ENCODE assay signal across 25 mouse cellular contexts in genomic region chr11:58901080-58901479, GRCm38 (mm10). TPM values are rescaled to one million over a fixed set of nuclear protein-coding genes. Genes with fewer than 3 reads are reported as not detected.
DNase-seq lines count a peak whose midpoint lies in the region; ATAC-seq lines count a peak whose summit lies in the region.
"Had no signal": no experiment of that assay in that cellular context is flagged by ENCODE, and none has a peak within 500 bp of the region (broad histone marks: within the 10 kb centered on the region; RNA-seq: fewer than 3 reads in every experiment).

No protein-coding gene starts in this region.

- no peak overlapping the region for H3K27ac ChIP-seq in hindbrain, embryonic 13.5 days
- no peak overlapping the region for H3K27ac ChIP-seq in hindbrain, embryonic 16.5 days (ENCODE audit: low read depth, low read length)
- peak overlapping the region; percentile 84 for H3K27ac ChIP-seq in liver, embryonic 15.5 days (replicated peaks)
- H3K27ac ChIP-seq: hindbrain, embryonic 10.5 days; limb, embryonic 12.5 days; midbrain, embryonic 15.5 days had no signal

- H3K4me2 ChIP-seq in hindbrain, embryonic 13.5 days, result no peak overlapping the region
- no peak overlapping the region for H3K4me2 ChIP-seq in hindbrain, embryonic 16.5 days (ENCODE audit: low read length)
- peak overlapping the region; percentile 80 for H3K4me2 ChIP-seq in liver, embryonic 15.5 days
- H3K4me2 ChIP-seq: heart, embryonic 11.5 days; limb, embryonic 12.5 days; midbrain, embryonic 15.5 days had no signal

- H3K9ac ChIP-seq in hindbrain, embryonic 13.5 days, result peak overlapping the region; percentile 29; the same call in 1 of the 2 replicates
- no peak overlapping the region for H3K9ac ChIP-seq in hindbrain, embryonic 16.5 days (ENCODE audit: low read depth, low read length)
- H3K9ac ChIP-seq in liver, embryonic 15.5 days, result 0 out of 2 replicates have a peak overlapping the region, but pooled peaks have one; percentile 37
- H3K9ac ChIP-seq: limb, embryonic 12.5 days; midbrain, embryonic 15.5 days had no signal

- H3K4me3 ChIP-seq in hindbrain, embryonic 13.5 days, result no peak overlapping the region
- H3K4me3 ChIP-seq in hindbrain, embryonic 16.5 days (ENCODE audit: low read length), result no peak overlapping the region
- H3K4me3 ChIP-seq in liver, embryonic 15.5 days (replicated peaks), result peak overlapping the region; percentile 24
- H3K4me3 ChIP-seq: hindbrain, embryonic 10.5 days; limb, embryonic 12.5 days; megakaryocyte, embryonic 14.5 days; midbrain, embryonic 15.5 days had no signal

- DNase-seq in thymus, postnatal 0 days (ENCODE audit: low spot score), result no peak
- no peak for DNase-seq in cerebellum, adult 9-11 months
- no peak for DNase-seq in heart, postnatal 14 days
- DNase-seq: adrenal gland, postnatal 14 days; cerebellum, postnatal 10 days; gastrocnemius, postnatal 14 days; heart, adult 11 months; layer of hippocampus, postnatal 36 days; lung, adult 2 months; lung, postnatal 14 days; thymus, postnatal 25 days had no signal

- peaks cover 27% of the 10 kb centered on the region for H3K4me1 ChIP-seq in hindbrain, embryonic 13.5 days (replicated peaks)
- peaks cover 9% of the 10 kb centered on the region for H3K4me1 ChIP-seq in hindbrain, embryonic 16.5 days (ENCODE audit: control insufficient read depth, insufficient read depth, low read depth, low read length)
- H3K4me1 ChIP-seq in liver, embryonic 15.5 days (replicated peaks), result peaks cover 53% of the 10 kb centered on the region

- H3K9me3 ChIP-seq in hindbrain, embryonic 13.5 days, result no peaks in the 10 kb centered on the region
- no peaks in the 10 kb centered on the region for H3K9me3 ChIP-seq in hindbrain, embryonic 16.5 days (ENCODE audit: control insufficient read depth, low read length)
- H3K9me3 ChIP-seq in liver, embryonic 15.5 days (replicated peaks), result no peaks in the 10 kb centered on the region
- H3K9me3 ChIP-seq: hindbrain, embryonic 10.5 days; limb, embryonic 12.5 days; megakaryocyte, embryonic 14.5 days; midbrain, embryonic 15.5 days had no signal

- no peak for ATAC-seq in hindbrain, embryonic 13.5 days (ENCODE audit: low FRiP score)
- ATAC-seq in hindbrain, embryonic 16.5 days, result no peak
- peak; percentile 81 for ATAC-seq in erythroid progenitor cell, adult 5-6 weeks (replicated peaks; ENCODE audit: low FRiP score, poor library complexity, severe bottlenecking)
- ATAC-seq in liver, embryonic 15.5 days (ENCODE audit: insufficient read depth), result peak; percentile 62
- ATAC-seq: forebrain, embryonic 14.5 days; intestine, postnatal 0 days; midbrain, embryonic 15.5 days had no signal

- H3K36me3 ChIP-seq in hindbrain, embryonic 13.5 days, result peaks cover 35% of the 10 kb centered on the region
- H3K36me3 ChIP-seq in hindbrain, embryonic 16.5 days (ENCODE audit: control insufficient read depth, insufficient read depth, low read length), result peaks cover 9% of the 10 kb centered on the region
- H3K36me3 ChIP-seq in liver, embryonic 15.5 days (replicated peaks), result peaks cover 57% of the 10 kb centered on the region

- no peaks in the 10 kb centered on the region for H3K27me3 ChIP-seq in hindbrain, embryonic 13.5 days
- H3K27me3 ChIP-seq in hindbrain, embryonic 16.5 days (replicated peaks; ENCODE audit: control insufficient read depth, insufficient read depth, low read length), result no peaks in the 10 kb centered on the region
- no peaks in the 10 kb centered on the region for H3K27me3 ChIP-seq in liver, embryonic 15.5 days
- H3K27me3 ChIP-seq: limb, embryonic 12.5 days; megakaryocyte, embryonic 14.5 days; midbrain, embryonic 15.5 days had no signal

- intact Hi-C loops in heart, postnatal 14 days (cut with DNase I), result loop anchor here (5.0 kb wide), 1 partner anchor 54 kb away; the partner anchor contains the start of gene Gm12258

RNA-seq across cellular contexts. Expression of gene Zfp39, which starts 2.9 kb away (rescaled TPM):
- 5.0 and 5.7 TPM in 2 replicates for polyA plus RNA-seq in hindbrain, embryonic 13.5 days (2015; fragmentation: Nextera tagmentation; extraction: Ambion mirVana)
- 6.1 and 8.1 TPM in 2 replicates for polyA plus RNA-seq in hindbrain, embryonic 16.5 days (2015; fragmentation: Nextera tagmentation; extraction: Ambion mirVana)
- 79.2 and 83.3 TPM in 2 replicates for total RNA-seq in erythroid progenitor cell, adult 5-6 weeks (2015; ENCODE audit: low replicate concordance)
- 44.4 and 49.4 TPM in 2 replicates for total RNA-seq in erythroid progenitor cell, adult 5-6 weeks (2017; ENCODE audit: low replicate concordance)
- 4.8 and 5.2 TPM in 2 replicates for polyA plus RNA-seq in liver, embryonic 15.5 days (2015; fragmentation: Nextera tagmentation; extraction: Ambion mirVana)
- polyA plus RNA-seq in thymus, postnatal 0 days (2015; fragmentation: Nextera tagmentation; extraction: Ambion mirVana), result 6.1 and 7.9 TPM in 2 replicates
- total RNA-seq in heart, postnatal 14 days (2021), result 1 to 10 TPM; 3.5 to 3.9 TPM

RNA-seq across cellular contexts. Expression of gene Btnl10, which starts 16.6 kb away (rescaled TPM):
- polyA plus RNA-seq in hindbrain, embryonic 13.5 days (2015; fragmentation: Nextera tagmentation; extraction: Ambion mirVana), result not detected in 2 replicates
- polyA plus RNA-seq in hindbrain, embryonic 16.5 days (2015; fragmentation: Nextera tagmentation; extraction: Ambion mirVana), result not detected in 2 replicates
- 407 and 422 TPM in 2 replicates for total RNA-seq in erythroid progenitor cell, adult 5-6 weeks (2015; ENCODE audit: low replicate concordance)
- total RNA-seq in erythroid progenitor cell, adult 5-6 weeks (2017; ENCODE audit: low replicate concordance), result 484 and 553 TPM in 2 replicates
- 14.3 and 16.4 TPM in 2 replicates for polyA plus RNA-seq in liver, embryonic 15.5 days (2015; fragmentation: Nextera tagmentation; extraction: Ambion mirVana)
- polyA plus RNA-seq in thymus, postnatal 0 days (2015; fragmentation: Nextera tagmentation; extraction: Ambion mirVana), result 0.09 TPM in 1 of 2 replicates, not detected in the other
- total RNA-seq in heart, postnatal 14 days (2021), result not detected
- total RNA-seq: gastrocnemius, postnatal 14 days had no signal
- polyA plus RNA-seq: cortical plate, adult 2 months; forebrain, embryonic 14.5 days; intestine, postnatal 0 days; kidney, embryonic 14.5 days; midbrain, embryonic 15.5 days; stomach, embryonic 14.5 days had no signal

RNA-seq across cellular contexts. Expression of gene 2810021J22Rik, which starts 34.1 kb away (rescaled TPM):
- polyA plus RNA-seq in hindbrain, embryonic 13.5 days (2015; fragmentation: Nextera tagmentation; extraction: Ambion mirVana), result 11.5 and 12.9 TPM in 2 replicates
- polyA plus RNA-seq in hindbrain, embryonic 16.5 days (2015; fragmentation: Nextera tagmentation; extraction: Ambion mirVana), result 10.8 and 13.8 TPM in 2 replicates
- 4.3 and 11.3 TPM in 2 replicates for total RNA-seq in erythroid progenitor cell, adult 5-6 weeks (2015; ENCODE audit: low replicate concordance)
- 2.7 and 3.9 TPM in 2 replicates for total RNA-seq in erythroid progenitor cell, adult 5-6 weeks (2017; ENCODE audit: low replicate concordance)
- 2.3 and 2.5 TPM in 2 replicates for polyA plus RNA-seq in liver, embryonic 15.5 days (2015; fragmentation: Nextera tagmentation; extraction: Ambion mirVana)
- 7.7 and 9.0 TPM in 2 replicates for polyA plus RNA-seq in thymus, postnatal 0 days (2015; fragmentation: Nextera tagmentation; extraction: Ambion mirVana)
- total RNA-seq in heart, postnatal 14 days (2021), result 1 to 10 TPM; 3.2 to 3.6 TPM

RNA-seq across cellular contexts. Expression of gene Rnf187, which starts 37.6 kb away (rescaled TPM):
- 522 and 540 TPM in 2 replicates for polyA plus RNA-seq in hindbrain, embryonic 13.5 days (2015; fragmentation: Nextera tagmentation; extraction: Ambion mirVana)
- polyA plus RNA-seq in hindbrain, embryonic 16.5 days (2015; fragmentation: Nextera tagmentation; extraction: Ambion mirVana), result 563 and 570 TPM in 2 replicates
- total RNA-seq in erythroid progenitor cell, adult 5-6 weeks (2015; ENCODE audit: low replicate concordance), result 104 and 109 TPM in 2 replicates
- total RNA-seq in erythroid progenitor cell, adult 5-6 weeks (2017; ENCODE audit: low replicate concordance), result 104 and 117 TPM in 2 replicates
- polyA plus RNA-seq in liver, embryonic 15.5 days (2015; fragmentation: Nextera tagmentation; extraction: Ambion mirVana), result 111 and 117 TPM in 2 replicates
- polyA plus RNA-seq in thymus, postnatal 0 days (2015; fragmentation: Nextera tagmentation; extraction: Ambion mirVana), result 245 and 268 TPM in 2 replicates
- total RNA-seq in heart, postnatal 14 days (2021), result 100 to 1,000 TPM; 150 to 151 TPM

RNA-seq across cellular contexts. Expression of gene Hist3h2ba, which starts 47.6 kb away (rescaled TPM):
- polyA plus RNA-seq in hindbrain, embryonic 13.5 days (2015; fragmentation: Nextera tagmentation; extraction: Ambion mirVana), result 285 and 298 TPM in 2 replicates
- 249 and 250 TPM in 2 replicates for polyA plus RNA-seq in hindbrain, embryonic 16.5 days (2015; fragmentation: Nextera tagmentation; extraction: Ambion mirVana)
- total RNA-seq in erythroid progenitor cell, adult 5-6 weeks (2015; ENCODE audit: low replicate concordance), result 265 and 290 TPM in 2 replicates
- 136 and 409 TPM in 2 replicates for total RNA-seq in erythroid progenitor cell, adult 5-6 weeks (2017; ENCODE audit: low replicate concordance)
- 9.2 and 9.6 TPM in 2 replicates for polyA plus RNA-seq in liver, embryonic 15.5 days (2015; fragmentation: Nextera tagmentation; extraction: Ambion mirVana)
- 50.8 and 57.5 TPM in 2 replicates for polyA plus RNA-seq in thymus, postnatal 0 days (2015; fragmentation: Nextera tagmentation; extraction: Ambion mirVana)
- 10 to 100 TPM in 1 of 2 experiments, 1 to 10 TPM in 1; 3.9 to 14.1 TPM for total RNA-seq in heart, postnatal 14 days (2021)

Comparison
In these comparisons a context has a peak if more than half of its experiments do, and no peak if none do; other contexts are left out.
1. ATAC-seq: peak in erythroid progenitor cell, adult 5-6 weeks (single experiment) and liver, embryonic 15.5 days (single experiment); none in hindbrain, embryonic 13.5 days (single experiment) and hindbrain, embryonic 16.5 days (single experiment).
2. RNA of gene Btnl10, which starts 16.6 kb away (polyA plus RNA-seq): 14.3 to 16.4 TPM in liver, embryonic 15.5 days; 0.09 TPM in thymus, postnatal 0 days, not detected in hindbrain, embryonic 16.5 days and not detected in hindbrain, embryonic 13.5 days; every median in the first group is over 10 times any median in the second.